ENCODE assay signal across 9 mouse cellular contexts in genomic region chr11:20655795-20656710, GRCm38 (mm10).
DNase-seq lines count a peak whose midpoint lies in the region; ATAC-seq and TF ChIP-seq lines count a peak whose summit lies in the region.
"Had no signal": no experiment of that assay in that cellular context is flagged by ENCODE, and none has a peak within 500 bp of the region (broad histone marks: within the 10 kb centered on the region; RNA-seq: fewer than 3 reads in every experiment).

No protein-coding gene starts in this region.

- H3K4me2 ChIP-seq in kidney, postnatal 0 days (ENCODE audit: low read length), result peak overlapping the region; percentile 19
- H3K4me2 ChIP-seq in embryonic facial prominence, embryonic 11.5 days (ENCODE audit: low read depth, low read length), result peak overlapping the region; percentile 29
- H3K4me2 ChIP-seq in heart, embryonic 11.5 days, result peak overlapping the region; percentile 63
- peak overlapping the region; percentile 54 for H3K4me2 ChIP-seq in liver, postnatal 0 days (ENCODE audit: low read depth, low read length)

- peak overlapping the region; percentile 48 for H3K27ac ChIP-seq in kidney, postnatal 0 days
- H3K27ac ChIP-seq in embryonic facial prominence, embryonic 11.5 days (replicated peaks; ENCODE audit: low read depth, low read length), result peak overlapping the region; percentile 82
- peak overlapping the region; percentile 75 for H3K27ac ChIP-seq in heart, embryonic 11.5 days (ENCODE audit: low read depth, low read length)
- H3K27ac ChIP-seq in liver, postnatal 0 days (ENCODE audit: low read depth), result no peak overlapping the region

- WGBS in kidney, postnatal 0 days, result 26% methylated on average over 18 of the region's 18 CpGs
- 13% methylated on average over 18 of the region's 18 CpGs for WGBS in embryonic facial prominence, embryonic 11.5 days
- WGBS in heart, embryonic 11.5 days (ENCODE audit: insufficient replicate concordance), result 9% methylated on average over 18 of the region's 18 CpGs
- 19% methylated on average over 18 of the region's 18 CpGs for WGBS in liver, postnatal 0 days (ENCODE audit: insufficient replicate concordance)

- no peaks in the 10 kb centered on the region for H3K9me3 ChIP-seq in kidney, postnatal 0 days (replicated peaks; ENCODE audit: low read length)
- no peaks in the 10 kb centered on the region for H3K9me3 ChIP-seq in embryonic facial prominence, embryonic 11.5 days (replicated peaks; ENCODE audit: control insufficient read depth, low read length)
- no peaks in the 10 kb centered on the region for H3K9me3 ChIP-seq in heart, embryonic 11.5 days (replicated peaks; ENCODE audit: control insufficient read depth, low read length)
- no peaks in the 10 kb centered on the region for H3K9me3 ChIP-seq in liver, postnatal 0 days (ENCODE audit: low read length)

- H3K9ac ChIP-seq in kidney, postnatal 0 days (ENCODE audit: low read depth, low read length), result 0 out of 2 replicates have a peak overlapping the region, but pooled peaks have one; percentile 15
- peak overlapping the region; percentile 54 for H3K9ac ChIP-seq in embryonic facial prominence, embryonic 11.5 days (replicated peaks; ENCODE audit: low read length)
- H3K9ac ChIP-seq in heart, embryonic 11.5 days (ENCODE audit: low read depth, low read length), result peak overlapping the region; percentile 63
- H3K9ac ChIP-seq in liver, postnatal 0 days (replicated peaks), result 0 out of 2 replicates have a peak overlapping the region, but pooled peaks have one; percentile 11

- ATAC-seq in kidney, postnatal 0 days (replicated peaks; ENCODE audit: low FRiP score, low read depth), result peak; percentile 50; the same call in 1 of the 2 replicates
- peak; percentile 87 for ATAC-seq in embryonic facial prominence, embryonic 11.5 days (replicated peaks; ENCODE audit: insufficient number of reproducible peaks, low FRiP score, low TSS enrichment, low read depth)
- ATAC-seq in heart, embryonic 11.5 days (replicated peaks; ENCODE audit: insufficient number of reproducible peaks, low FRiP score, low TSS enrichment), result peak; percentile 53
- ATAC-seq in liver, postnatal 0 days, result peak; percentile 31; the same call in 1 of the 2 replicates
- ATAC-seq: Patski had no signal

- H3K4me1 ChIP-seq in kidney, postnatal 0 days (replicated peaks; ENCODE audit: insufficient read depth, low read length), result peaks cover 7% of the 10 kb centered on the region; the same call in 1 of the 2 replicates
- H3K4me1 ChIP-seq in embryonic facial prominence, embryonic 11.5 days (ENCODE audit: control insufficient read depth, insufficient read depth, low read length), result peaks cover 12% of the 10 kb centered on the region
- peaks cover 30% of the 10 kb centered on the region for H3K4me1 ChIP-seq in heart, embryonic 11.5 days (ENCODE audit: control insufficient read depth, insufficient read depth, low read length)
- peaks cover 5% of the 10 kb centered on the region; the same call in 1 of the 2 replicates for H3K4me1 ChIP-seq in liver, postnatal 0 days (ENCODE audit: insufficient read depth)

- no peaks in the 10 kb centered on the region; the same call in 1 of the 2 replicates for H3K36me3 ChIP-seq in kidney, postnatal 0 days (ENCODE audit: insufficient read depth, low read length)
- no peaks in the 10 kb centered on the region for H3K36me3 ChIP-seq in embryonic facial prominence, embryonic 11.5 days (replicated peaks; ENCODE audit: control insufficient read depth, insufficient read depth, low read depth, low read length)
- H3K36me3 ChIP-seq in heart, embryonic 11.5 days (ENCODE audit: control insufficient read depth, insufficient read depth, low read length), result no peaks in the 10 kb centered on the region
- peaks cover 6% of the 10 kb centered on the region for H3K36me3 ChIP-seq in liver, postnatal 0 days (replicated peaks; ENCODE audit: insufficient read depth, low read length)

- no peak overlapping the region for H3K4me3 ChIP-seq in kidney, postnatal 0 days (replicated peaks; ENCODE audit: low read depth, low read length)
- H3K4me3 ChIP-seq in embryonic facial prominence, embryonic 11.5 days (ENCODE audit: low read depth, low read length), result peak overlapping the region; percentile 8; the same call in 1 of the 2 replicates
- peak overlapping the region; percentile 28 for H3K4me3 ChIP-seq in heart, embryonic 11.5 days (ENCODE audit: low read depth, low read length)
- H3K4me3 ChIP-seq in liver, postnatal 0 days (ENCODE audit: low read depth, low read length), result no peak overlapping the region

- no peaks in the 10 kb centered on the region for H3K27me3 ChIP-seq in kidney, postnatal 0 days (ENCODE audit: insufficient read depth, low read length)
- no peaks in the 10 kb centered on the region for H3K27me3 ChIP-seq in embryonic facial prominence, embryonic 11.5 days (ENCODE audit: control insufficient read depth, insufficient read depth, low read length)
- no peaks in the 10 kb centered on the region for H3K27me3 ChIP-seq in heart, embryonic 11.5 days (ENCODE audit: control insufficient read depth, insufficient read depth, low read length)
- H3K27me3 ChIP-seq in liver, postnatal 0 days (ENCODE audit: insufficient read depth, low read length), result no peaks in the 10 kb centered on the region
- H3K27me3 ChIP-seq: Patski had no signal

- TF ChIP-seq EP300 in liver, postnatal 0 days (IDR thresholded peaks at IDR 0.05; ENCODE audit: low read depth), result no peak

- no peak for TF ChIP-seq CTCF in kidney, postnatal 0 days (IDR thresholded peaks at IDR 0.05; ENCODE audit: low read depth)
- no peak for TF ChIP-seq CTCF in liver, postnatal 0 days (IDR thresholded peaks at IDR 0.05; ENCODE audit: low read depth)

- peak; percentile 69 for DNase-seq in kidney, postnatal 0 days (ENCODE audit: low spot score)
- DNase-seq in kidney, adult 9 months, result no peak
- DNase-seq in embryonic facial prominence, embryonic 11.5 days (ENCODE audit: low spot score), result peak; percentile 76
- DNase-seq in layer of hippocampus, adult 9-11 months, result peak; percentile 76
- DNase-seq in liver, postnatal 0 days, result no peak
- peak; percentile 48 for DNase-seq in ovary, postnatal 36 days (ENCODE audit: low spot score)
- DNase-seq in natural killer cell, adult 2 months (ENCODE audit: low spot score in 2 of 2), result no peak

Comparison
In these comparisons a context has a peak if more than half of its experiments do, and no peak if none do; other contexts are left out.
1. DNase-seq: peak in kidney, postnatal 0 days (single experiment), embryonic facial prominence, embryonic 11.5 days (single experiment), layer of hippocampus, adult 9-11 months (single experiment) and ovary, postnatal 36 days (single experiment); none in kidney, adult 9 months (single experiment), liver, postnatal 0 days (single experiment) and natural killer cell, adult 2 months (0 of 2).
2. ATAC-seq: peak in every context shown above with its lines; median percentile 87 in embryonic facial prominence, embryonic 11.5 days; 53 in heart, embryonic 11.5 days; 50 in kidney, postnatal 0 days; 31 in liver, postnatal 0 days.
3. H3K4me3 ChIP-seq: peak in embryonic facial prominence, embryonic 11.5 days (single experiment) and heart, embryonic 11.5 days (single experiment); none in kidney, postnatal 0 days (single experiment) and liver, postnatal 0 days (single experiment).
4. H3K9ac ChIP-seq: peak in every context shown above with its lines; median percentile 63 in heart, embryonic 11.5 days; 54 in embryonic facial prominence, embryonic 11.5 days; 15 in kidney, postnatal 0 days; 11 in liver, postnatal 0 days.
5. Peak in every context shown above with its lines, with median percentiles within 50 percentile points of each other: H3K4me2 ChIP-seq.